Mouse (Mus musculus): ENCODE data around the gene Sept8. TPM values are rescaled to one million over a fixed set of nuclear protein-coding genes. Genes with fewer than 3 reads are reported as not detected.

Sept8 gene
- polyA plus RNA-seq (2016; fragmentation: Nextera tagmentation; extraction: Ambion mirVana): 37.0 and 38.9 TPM in 2 replicates

DNA sequence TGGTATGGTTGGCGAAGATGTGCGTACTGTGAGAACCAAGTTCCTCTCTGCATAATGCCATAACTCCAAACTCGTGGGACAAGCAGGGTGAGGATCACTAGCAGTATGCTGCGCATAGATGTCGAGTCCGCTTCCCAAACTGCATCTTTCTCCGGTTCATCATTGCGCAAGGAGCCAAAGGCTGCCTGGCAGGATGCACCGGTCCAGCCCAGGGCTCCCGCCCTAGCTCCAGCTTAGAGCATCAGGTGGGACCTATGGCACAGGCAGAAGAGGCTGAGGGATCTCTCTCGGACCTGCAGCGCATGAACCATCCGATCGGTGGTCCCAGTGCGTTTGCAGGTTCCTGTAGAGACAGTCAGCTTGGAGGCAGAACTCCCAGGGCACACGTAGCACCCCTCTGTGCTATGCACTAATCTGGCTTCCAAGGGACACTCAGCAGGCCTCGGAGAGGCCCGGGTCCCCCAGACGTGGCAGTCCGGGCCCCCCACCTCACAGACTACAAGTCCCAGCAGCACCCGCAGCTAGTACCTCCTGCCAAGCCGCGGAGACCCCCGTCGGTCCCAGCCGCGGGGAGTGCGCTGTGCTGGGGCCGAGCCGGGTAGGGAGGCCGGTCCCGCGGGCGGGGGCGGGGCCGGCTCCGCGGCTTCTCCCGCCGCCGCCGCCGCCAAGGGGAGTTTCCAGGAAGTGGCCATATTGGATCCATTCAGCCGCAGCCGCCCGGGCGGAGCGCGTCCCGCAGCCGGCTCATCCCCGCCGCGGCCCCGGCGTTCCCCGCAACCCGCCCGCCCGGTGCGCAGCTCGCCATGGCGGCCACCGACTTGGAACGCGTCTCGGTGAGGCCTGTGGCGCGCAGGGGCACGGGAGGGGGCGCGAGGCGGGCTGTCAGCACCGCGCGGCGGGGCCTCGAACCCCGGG, at the start of gene Sept8:
Gene Sept8, plus strand, starts transcription at position 51 of the 915 bp plus-strand sequence.
- peak; percentile 80 for ATAC-seq (ENCODE audit: insufficient number of reproducible peaks, insufficient read depth, low FRiP score, low TSS enrichment)
- WGBS: 4% methylated on average over 78 of the region's 79 CpGs
- no peaks in the 10 kb centered on the region for H3K36me3 ChIP-seq
- H3K9ac ChIP-seq: peak within 1 kb of the TSS; percentile 84
- peak within 1 kb of the TSS; percentile 71 for H3K27ac ChIP-seq
- H3K9me3 ChIP-seq: no peaks in the 10 kb centered on the region
- H3K4me3 ChIP-seq: peak within 1 kb of the TSS; percentile 77
- H3K4me1 ChIP-seq: peaks cover 30% of the 10 kb centered on the region
- H3K4me2 ChIP-seq (replicated peaks): peak within 1 kb of the TSS; percentile 86
- no peaks in the 10 kb centered on the region for H3K27me3 ChIP-seq

DNA sequence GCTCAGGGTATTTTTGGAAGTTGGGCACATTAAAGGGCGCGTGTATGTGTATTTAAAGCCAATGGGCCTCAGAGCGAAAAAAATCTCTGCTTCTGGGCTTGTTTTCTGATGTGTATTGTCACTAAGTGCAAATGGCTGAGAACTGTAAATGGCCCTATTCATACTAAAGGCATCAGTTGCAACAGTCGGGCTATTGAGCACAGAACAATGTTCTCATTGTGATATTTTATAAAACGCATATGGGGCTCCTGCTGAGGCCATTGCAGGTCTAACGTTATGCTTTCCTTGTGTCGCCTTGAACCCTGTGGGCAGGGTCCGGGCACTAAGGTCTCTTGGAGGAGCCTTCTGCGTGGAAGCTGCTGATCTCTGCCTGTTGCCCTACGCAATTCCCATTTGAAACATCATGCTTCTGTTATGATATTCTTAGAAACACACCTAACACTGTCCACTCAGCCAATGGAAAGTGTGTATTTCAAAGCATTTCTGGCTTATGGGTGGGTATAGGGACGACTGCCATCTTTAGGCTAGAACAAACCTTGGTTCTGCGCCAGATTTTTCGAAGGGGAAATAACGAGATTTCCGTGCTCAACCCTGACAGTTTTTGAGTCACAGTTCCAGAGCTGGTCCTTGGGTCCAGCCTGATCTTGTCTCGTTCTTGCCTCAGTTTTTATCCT, 49.6 kb upstream of the Sept8 start:
- Histone ChIP-seq H3K36me3 (no peaks in the 10 kb centered on the region), H3K4me3 (no peak overlapping the region), H3K9ac (no peak overlapping the region), H3K4me1 (peaks cover 17% of the 10 kb centered on the region), H3K27ac (no peak overlapping the region), H3K27me3 (peaks cover 64% of the 10 kb centered on the region), H3K4me2 (replicated peaks) (peak overlapping the region; percentile 48), H3K9me3 (no peaks in the 10 kb centered on the region)
- WGBS: 16% methylated on average over 16 of the region's 16 CpGs
- no peak for ATAC-seq (ENCODE audit: insufficient number of reproducible peaks, insufficient read depth, low FRiP score, low TSS enrichment)

- H3K4me2 ChIP-seq (replicated peaks): peak within 1 kb of the TSS; percentile 48
- no peaks in the 10 kb centered on the region for H3K9me3 ChIP-seq
- H3K27ac ChIP-seq: peak within 1 kb of the TSS; percentile 69
- H3K9ac ChIP-seq: 0 out of 2 replicates have a peak within 1 kb of the TSS, but pooled peaks have one; percentile 33
- H3K4me1 ChIP-seq: peaks cover 17% of the 10 kb centered on the region
- 0 out of 2 replicates have a peak within 1 kb of the TSS, but pooled peaks have one; percentile 6 for H3K4me3 ChIP-seq
- peaks cover 63% of the 10 kb centered on the region for H3K27me3 ChIP-seq
- no peaks in the 10 kb centered on the region for H3K36me3 ChIP-seq
- ATAC-seq (ENCODE audit: insufficient number of reproducible peaks, insufficient read depth, low FRiP score, low TSS enrichment): peak; percentile 70; the same call in 1 of the 2 replicates
- 4% methylated on average over 29 of the region's 29 CpGs for WGBS
Measured at GRCm38 (mm10) chr11:53469968-53470695, 48.9 kb upstream of the Sept8 start, which contains the start of gene Gm9837. TSS of gene Gm9837 (minus strand) at chr11:53470479.

- no peak overlapping the region for H3K27ac ChIP-seq
- 75% methylated on average over 3 of the region's 3 CpGs for WGBS
- peaks cover 20% of the 10 kb centered on the region for H3K4me1 ChIP-seq
- no peak overlapping the region for H3K4me3 ChIP-seq
- H3K36me3 ChIP-seq: no peaks in the 10 kb centered on the region
- H3K9ac ChIP-seq: no peak overlapping the region
- no peak overlapping the region for H3K4me2 ChIP-seq (replicated peaks)
- H3K27me3 ChIP-seq: peaks cover 57% of the 10 kb centered on the region
- no peak for ATAC-seq (ENCODE audit: insufficient number of reproducible peaks, insufficient read depth, low FRiP score, low TSS enrichment)
- no peaks in the 10 kb centered on the region for H3K9me3 ChIP-seq
Measured at GRCm38 (mm10) chr11:53472709-53473108, 46.3 kb upstream of the Sept8 start.

GRCm38 (mm10) chr11:53475620-53476019, 43.4 kb upstream of the Sept8 start:
- H3K4me1 ChIP-seq: peaks cover 31% of the 10 kb centered on the region
- no peaks in the 10 kb centered on the region for H3K9me3 ChIP-seq
- H3K36me3 ChIP-seq: no peaks in the 10 kb centered on the region
- H3K27me3 ChIP-seq: peaks cover 69% of the 10 kb centered on the region
- no peak overlapping the region for H3K9ac ChIP-seq
- no peak for ATAC-seq (ENCODE audit: insufficient number of reproducible peaks, insufficient read depth, low FRiP score, low TSS enrichment)
- 21% methylated on average over 8 of the region's 8 CpGs for WGBS
- no peak overlapping the region for H3K27ac ChIP-seq
- H3K4me2 ChIP-seq (replicated peaks): 0 out of 2 replicates have a peak overlapping the region, but pooled peaks have one; percentile 7
- no peak overlapping the region for H3K4me3 ChIP-seq

DNA sequence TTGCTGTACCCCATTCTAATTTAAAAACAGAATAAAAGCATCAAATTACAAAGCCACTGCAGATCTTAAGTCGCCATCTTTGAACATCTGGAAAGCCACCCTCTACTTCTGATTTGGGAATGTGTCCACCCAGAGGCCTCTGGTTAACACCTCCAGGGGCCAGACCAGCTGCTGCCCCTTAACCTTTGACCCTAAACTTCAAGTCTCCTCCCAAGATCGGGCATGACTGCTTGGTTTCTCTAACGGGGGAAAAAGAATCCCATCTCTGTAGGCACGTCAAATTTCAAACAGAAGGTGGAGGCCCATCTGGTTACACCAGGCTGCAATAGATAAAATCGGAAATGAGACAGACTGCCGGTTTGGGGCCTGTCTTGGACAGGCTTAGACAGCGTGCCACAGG, 41.2 kb upstream of the Sept8 start:
- Histone ChIP-seq H3K4me3 (no peak overlapping the region), H3K27ac (no peak overlapping the region), H3K36me3 (no peaks in the 10 kb centered on the region), H3K9ac (no peak overlapping the region), H3K4me1 (peaks cover 24% of the 10 kb centered on the region), H3K4me2 (replicated peaks) (no peak overlapping the region), H3K9me3 (no peaks in the 10 kb centered on the region), H3K27me3 (peaks cover 75% of the 10 kb centered on the region)
- WGBS: 19% methylated on average over 7 of the region's 7 CpGs
- ATAC-seq (ENCODE audit: insufficient number of reproducible peaks, insufficient read depth, low FRiP score, low TSS enrichment): no peak

DNA sequence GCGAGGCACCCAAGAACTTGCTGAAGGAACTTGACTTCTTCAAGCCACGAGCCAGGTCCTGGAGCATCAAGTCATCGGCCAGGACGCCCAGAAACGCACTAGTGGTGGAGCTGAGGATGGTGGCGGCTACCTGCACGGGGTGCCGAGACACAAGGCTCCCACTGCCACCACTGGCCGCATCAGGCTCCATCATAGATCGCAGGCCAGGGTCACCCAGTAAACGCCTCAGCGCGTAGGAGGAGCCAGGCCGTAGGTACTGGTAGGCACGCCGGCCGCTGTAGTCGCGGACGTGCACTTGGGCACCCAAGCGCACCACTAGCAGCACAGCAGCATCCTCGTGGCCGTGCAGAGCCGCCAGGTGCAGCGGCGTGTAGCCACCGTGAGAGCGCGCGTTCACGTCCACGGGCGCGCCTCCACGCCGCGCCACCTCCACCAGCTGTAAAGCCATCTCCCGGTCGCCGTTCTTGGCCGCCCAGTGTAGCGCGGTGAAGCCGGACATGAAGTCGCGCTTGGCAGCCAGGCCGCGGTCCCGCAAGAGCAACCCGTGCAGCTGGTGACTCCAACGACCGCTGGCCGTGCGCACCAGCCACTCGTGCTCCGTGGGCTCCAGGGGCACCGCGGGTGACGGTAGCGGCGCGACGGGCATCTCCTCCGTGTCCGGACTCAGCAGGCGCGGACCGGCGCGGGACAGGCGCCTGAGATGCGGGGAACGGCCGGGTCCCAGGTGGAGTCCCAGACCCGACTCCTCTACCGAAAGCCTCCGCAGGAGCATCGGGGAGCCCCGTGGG, 40.5 kb upstream of the Sept8 start:
- H3K4me3 ChIP-seq: peak overlapping the region; percentile 45
- WGBS: 5% methylated on average over 79 of the region's 79 CpGs
- no peak overlapping the region for H3K27ac ChIP-seq
- ATAC-seq (ENCODE audit: insufficient number of reproducible peaks, insufficient read depth, low FRiP score, low TSS enrichment): no peak
- no peaks in the 10 kb centered on the region for H3K9me3 ChIP-seq
- no peaks in the 10 kb centered on the region for H3K36me3 ChIP-seq
- peak overlapping the region; percentile 38; the same call in 1 of the 2 replicates for H3K9ac ChIP-seq
- H3K27me3 ChIP-seq: peaks cover 75% of the 10 kb centered on the region
- H3K4me1 ChIP-seq: peaks cover 24% of the 10 kb centered on the region
- H3K4me2 ChIP-seq (replicated peaks): peak overlapping the region; percentile 76

DNA sequence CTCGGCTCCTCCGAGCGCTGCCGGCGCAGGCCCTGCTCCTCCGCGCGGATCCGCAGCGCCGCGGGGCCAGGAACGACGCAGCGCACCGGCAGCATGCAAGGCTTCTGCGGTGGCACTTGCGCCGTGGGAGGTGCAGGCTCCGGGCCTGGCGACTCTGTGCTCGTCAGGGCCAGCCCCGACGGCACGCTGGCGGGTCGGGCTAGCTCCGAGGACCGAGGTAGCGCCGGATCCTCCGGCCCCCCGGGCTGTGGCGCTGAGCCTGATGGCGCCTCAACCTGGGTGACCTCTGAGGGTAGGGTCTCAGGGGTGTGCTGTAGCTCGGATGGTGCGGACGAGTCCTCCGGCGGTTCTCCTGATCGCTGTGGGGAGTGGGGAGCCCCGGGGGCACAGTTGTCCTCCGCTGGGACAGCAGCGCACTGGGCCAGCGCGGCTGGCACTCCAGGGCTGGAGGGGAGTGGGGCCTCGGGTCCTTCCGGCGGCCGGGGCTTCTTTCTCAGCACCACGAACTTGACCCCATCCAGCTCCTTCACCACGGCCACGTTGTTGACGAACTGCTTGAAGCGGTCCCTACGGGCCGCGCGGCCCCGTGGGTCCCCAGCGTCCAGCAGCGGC, 39.8 kb upstream of the Sept8 start:
- H3K4me1 ChIP-seq: peaks cover 24% of the 10 kb centered on the region
- H3K9me3 ChIP-seq: no peaks in the 10 kb centered on the region
- H3K4me2 ChIP-seq (replicated peaks): peak overlapping the region; percentile 76
- under 1% methylated on average over 56 of the region's 62 CpGs for WGBS
- peak overlapping the region; percentile 45 for H3K4me3 ChIP-seq
- H3K27me3 ChIP-seq: peaks cover 69% of the 10 kb centered on the region
- ATAC-seq (ENCODE audit: insufficient number of reproducible peaks, insufficient read depth, low FRiP score, low TSS enrichment): 0 out of 2 replicates have a peak, but pooled peaks have one; percentile 32
- no peaks in the 10 kb centered on the region for H3K36me3 ChIP-seq
- H3K9ac ChIP-seq: peak overlapping the region; percentile 38; the same call in 1 of the 2 replicates
- no peak overlapping the region for H3K27ac ChIP-seq

- no peak within 1 kb of the TSS for H3K27ac ChIP-seq
- H3K27me3 ChIP-seq: peaks cover 65% of the 10 kb centered on the region
- no peak; the same call in 1 of the 2 replicates for ATAC-seq (ENCODE audit: insufficient number of reproducible peaks, insufficient read depth, low FRiP score, low TSS enrichment)
- H3K4me1 ChIP-seq: peaks cover 24% of the 10 kb centered on the region
- peak within 1 kb of the TSS; percentile 38; the same call in 1 of the 2 replicates for H3K9ac ChIP-seq
- 3% methylated on average over 40 of the region's 40 CpGs for WGBS
- H3K36me3 ChIP-seq: no peaks in the 10 kb centered on the region
- H3K4me2 ChIP-seq (replicated peaks): peak within 1 kb of the TSS; percentile 76
- no peaks in the 10 kb centered on the region for H3K9me3 ChIP-seq
- peak within 1 kb of the TSS; percentile 45 for H3K4me3 ChIP-seq
Measured at GRCm38 (mm10) chr11:53479783-53480301, 39.2 kb upstream of the Sept8 start, which contains the start of the genes Gm9945 and Sowaha. TSS of gene Gm9945 (plus strand) at chr11:53480166. TSS of gene Sowaha (minus strand) at chr11:53480274.

- H3K9me3 ChIP-seq: no peaks in the 10 kb centered on the region
- H3K4me3 ChIP-seq: no peak overlapping the region
- H3K4me2 ChIP-seq (replicated peaks): no peak overlapping the region
- H3K36me3 ChIP-seq: no peaks in the 10 kb centered on the region
- no peak for ATAC-seq (ENCODE audit: insufficient number of reproducible peaks, insufficient read depth, low FRiP score, low TSS enrichment)
- peaks cover 56% of the 10 kb centered on the region for H3K27me3 ChIP-seq
- peaks cover 16% of the 10 kb centered on the region for H3K4me1 ChIP-seq
- WGBS: 71% methylated on average over 4 of the region's 4 CpGs
- H3K9ac ChIP-seq: no peak overlapping the region
- H3K27ac ChIP-seq: no peak overlapping the region
Measured at GRCm38 (mm10) chr11:53481088-53481730, 37.8 kb upstream of the Sept8 start.

Data from embryonic facial prominence, embryonic 12.5 days (tissue).